Mouse (Mus musculus) erythroid progenitor cell, adult 5-6 weeks (primary cell): ENCODE data around the gene Dhx37. TPM values are rescaled to one million over a fixed set of nuclear protein-coding genes. Genes with fewer than 3 reads are reported as not detected.
"Not testable (repeated sequence)": the region's sequence is repeated elsewhere in the genome, so short reads cannot be mapped to it uniquely, and the experiment has no call there.

ENCODE experiments used
- ATAC-seq: replicated peaks from 2 replicates; pipeline ENCODE4 v1.8.0; 2016; ENCODE audit warnings: moderate number of reproducible peaks, mild to moderate bottlenecking, moderate TSS enrichment, inconsistent platforms; ENCODE audit not compliant: poor library complexity, low FRiP score, severe bottlenecking
- total RNA-seq, 2 experiments: library from RNA; stranded (forward) in 1 of 2; stranded (reverse) in 1 of 2; fragments of 150-400 nt in 1 of 2; fragments of 186-747, 209-891 nt in 1 of 2; gene quantifications; 2 replicates each; pipeline versions ENCODE4 v1.2.3 to v1.2.4; 2015 to 2017; ENCODE audit warnings: low replicate concordance in 2 of 2

Gene Dhx37
- total RNA-seq, 2 experiments from 2014 or later, result 3.6 to 5.0 TPM

- peak; percentile 27 for ATAC-seq
These were observed 41.3 kb downstream of the Dhx37 start for GRCm38 (mm10) chr5:125392618-125392976.

DNA sequence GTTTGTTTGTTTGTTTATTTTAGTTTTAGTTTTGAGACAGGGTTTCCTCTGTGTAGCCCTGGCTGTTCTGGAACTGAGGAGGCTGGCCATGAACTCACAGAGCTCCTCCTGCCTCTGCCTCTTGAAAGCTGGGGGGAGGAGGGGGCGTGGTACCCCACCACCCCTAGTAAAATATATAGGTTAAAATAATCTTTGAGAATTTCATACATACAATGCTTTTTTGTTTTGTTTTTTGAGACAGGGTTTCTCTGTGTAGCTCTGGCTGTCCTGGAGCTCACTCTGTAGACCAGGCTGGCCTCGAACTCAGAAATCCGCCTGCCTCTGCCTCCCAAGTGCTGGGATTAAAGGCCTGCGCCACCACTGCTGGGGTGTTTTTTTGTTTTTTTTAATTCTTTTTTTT is 41.7 kb downstream of the Dhx37 start:
- not testable (repeated sequence) for ATAC-seq

DNA sequence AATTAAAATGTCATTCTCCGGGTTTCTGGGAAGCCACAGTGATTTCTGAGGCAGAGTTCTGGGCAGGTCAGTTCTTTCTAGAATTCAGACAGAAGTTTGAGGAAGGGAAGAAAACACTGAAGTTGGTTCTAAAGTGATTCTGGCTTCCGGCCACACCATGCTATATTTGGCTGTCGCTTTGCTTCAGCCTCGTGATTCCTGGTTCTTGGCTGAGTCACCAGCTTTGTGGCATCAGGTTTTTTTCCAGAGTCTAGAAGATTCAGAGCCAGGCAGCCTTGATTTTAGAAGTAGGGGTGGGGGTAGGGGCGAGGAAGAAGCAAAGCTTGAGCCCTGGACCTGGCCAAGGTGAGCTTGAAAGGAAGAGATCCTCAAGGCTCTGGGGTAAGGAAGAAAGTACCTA is 42.3 kb downstream of the Dhx37 start:
- ATAC-seq, result no peak

DNA sequence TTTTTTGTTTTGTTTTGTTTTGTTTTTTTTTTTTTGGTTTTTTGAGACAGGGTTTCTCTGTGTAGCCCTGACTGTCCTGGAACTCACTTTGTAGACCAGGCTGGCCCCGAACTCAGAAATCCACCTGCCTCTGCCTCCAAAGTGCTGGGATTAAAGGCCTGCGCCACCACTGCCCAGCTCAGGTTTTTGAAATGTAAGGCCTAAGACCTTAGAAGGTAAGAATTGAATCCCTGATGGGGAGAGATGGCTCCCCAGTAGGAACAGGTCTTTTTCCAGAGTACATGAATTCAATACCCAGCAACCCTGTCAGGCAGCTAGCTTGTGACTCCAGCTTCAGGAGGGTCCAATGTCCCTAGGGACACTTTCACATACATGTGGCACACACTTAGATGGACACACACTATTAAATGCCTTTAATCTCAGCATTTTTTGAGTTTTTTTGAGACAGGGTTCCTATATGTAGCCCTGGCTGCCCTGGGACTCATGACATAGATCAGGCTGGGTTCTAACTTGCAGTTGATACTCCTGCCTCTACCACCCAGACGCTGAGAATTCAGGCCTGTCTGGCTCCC is 42.9 kb downstream of the Dhx37 start:
- no peak for ATAC-seq

DNA sequence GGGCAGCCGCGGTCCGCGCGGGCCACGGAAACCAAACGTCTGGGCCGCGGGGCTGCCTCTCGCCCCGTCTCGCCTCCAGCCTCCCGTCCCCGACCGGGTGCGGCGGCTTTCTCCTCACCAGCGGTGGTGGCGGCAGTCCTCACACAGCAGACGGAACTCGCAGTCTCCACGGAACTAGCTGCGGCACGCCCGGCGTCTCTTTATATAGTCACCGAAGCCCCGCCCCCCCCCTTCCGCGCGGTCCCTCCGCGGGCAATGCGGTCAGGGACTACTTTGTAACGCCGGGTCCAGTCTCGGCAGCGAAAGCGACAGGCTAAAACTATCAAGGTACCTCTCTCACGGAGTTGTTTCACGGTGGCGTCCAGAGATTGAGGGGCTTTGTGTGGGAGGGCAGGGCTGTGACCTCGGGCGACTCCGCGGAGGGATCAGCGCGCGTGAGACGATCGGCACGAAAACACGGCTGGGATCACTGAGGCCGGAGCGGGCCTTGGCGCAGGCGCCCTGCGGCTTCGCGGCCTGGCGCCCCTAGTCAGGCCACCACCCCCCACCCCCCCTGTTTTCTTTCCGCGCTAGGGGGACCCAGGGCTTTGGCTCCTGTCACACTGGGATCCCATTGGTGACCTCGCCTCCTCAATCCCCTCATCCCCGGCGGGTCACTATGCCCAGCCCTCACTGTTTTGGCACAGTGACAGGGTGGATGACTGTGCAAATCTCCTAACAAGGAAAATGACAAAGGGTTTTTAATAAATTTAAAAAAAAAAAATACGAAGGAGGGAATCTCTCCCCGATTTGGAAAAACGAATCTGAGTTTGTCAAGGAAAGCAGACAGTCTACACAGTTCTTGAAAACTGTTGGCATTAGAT is 44.1 kb downstream of the Dhx37 start, which contains the start of gene Ubc:
Gene Ubc, minus strand, starts transcription at position 624 of the 863 bp plus-strand sequence.
- peak; percentile 61 for ATAC-seq

DNA sequence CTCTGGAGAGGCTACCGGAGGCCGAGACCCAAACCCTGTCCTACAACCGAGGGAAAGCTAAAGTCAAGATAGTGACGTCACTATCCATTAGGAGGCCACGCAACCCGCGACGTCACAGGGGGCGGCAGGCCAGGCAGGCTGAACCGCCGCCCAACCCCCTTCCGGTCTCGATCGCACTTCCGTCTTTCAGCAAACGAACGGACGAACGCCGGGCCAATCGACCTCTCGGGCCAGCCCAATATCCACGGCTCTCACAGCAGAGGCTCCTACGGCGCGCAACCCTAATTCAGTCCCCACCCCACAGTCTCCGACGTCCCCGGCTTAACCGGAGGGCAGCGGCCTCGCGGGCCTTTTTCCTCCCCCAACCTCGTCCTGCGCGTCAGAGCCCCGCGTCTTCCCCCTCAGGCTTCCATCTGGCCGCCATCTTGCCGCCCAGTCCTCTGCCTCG is 44.8 kb downstream of the Dhx37 start, which contains the start of gene Gm10382:
Gene Gm10382, plus strand, starts transcription at position 192 of the 448 bp plus-strand sequence.
- ATAC-seq, result peak; percentile 65

DNA sequence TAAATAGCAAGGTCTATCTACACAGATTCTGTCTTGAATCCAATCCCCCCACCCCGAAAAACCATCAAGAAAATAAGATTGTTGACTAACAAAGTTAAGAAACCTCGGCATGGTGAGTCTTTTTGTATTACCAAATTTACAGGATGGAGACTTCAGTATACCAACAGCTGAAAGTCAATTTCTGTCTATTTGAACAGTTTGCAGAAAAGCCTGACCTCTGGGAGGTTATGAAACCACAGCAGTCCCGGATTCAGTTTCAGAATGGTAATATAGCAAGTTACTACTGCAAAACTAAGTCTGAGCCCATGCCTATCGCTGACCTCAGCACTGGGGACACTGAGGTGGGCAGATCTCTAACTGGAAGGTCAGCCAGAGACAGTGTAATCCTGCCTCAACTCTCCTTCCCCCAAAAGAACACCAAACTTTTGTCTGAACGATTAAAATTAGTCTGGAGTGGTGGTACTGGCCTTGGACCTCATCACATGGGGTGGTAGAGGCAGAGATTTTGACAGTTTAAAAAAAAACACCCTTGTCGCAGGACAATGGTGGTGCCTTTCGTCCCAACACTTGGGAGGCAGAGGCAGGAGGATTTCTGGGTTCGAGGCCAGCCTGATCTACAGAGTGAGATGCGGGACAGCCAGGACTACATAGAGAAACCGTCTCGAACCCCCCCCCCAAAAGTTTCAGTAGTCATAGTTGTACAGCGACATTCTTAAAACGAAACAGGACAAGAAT is 45.4 kb downstream of the Dhx37 start:
- ATAC-seq, result no peak

- not testable (repeated sequence) for ATAC-seq
These were observed 46.6 kb downstream of the Dhx37 start for GRCm38 (mm10) chr5:125387295-125387694.

DNA sequence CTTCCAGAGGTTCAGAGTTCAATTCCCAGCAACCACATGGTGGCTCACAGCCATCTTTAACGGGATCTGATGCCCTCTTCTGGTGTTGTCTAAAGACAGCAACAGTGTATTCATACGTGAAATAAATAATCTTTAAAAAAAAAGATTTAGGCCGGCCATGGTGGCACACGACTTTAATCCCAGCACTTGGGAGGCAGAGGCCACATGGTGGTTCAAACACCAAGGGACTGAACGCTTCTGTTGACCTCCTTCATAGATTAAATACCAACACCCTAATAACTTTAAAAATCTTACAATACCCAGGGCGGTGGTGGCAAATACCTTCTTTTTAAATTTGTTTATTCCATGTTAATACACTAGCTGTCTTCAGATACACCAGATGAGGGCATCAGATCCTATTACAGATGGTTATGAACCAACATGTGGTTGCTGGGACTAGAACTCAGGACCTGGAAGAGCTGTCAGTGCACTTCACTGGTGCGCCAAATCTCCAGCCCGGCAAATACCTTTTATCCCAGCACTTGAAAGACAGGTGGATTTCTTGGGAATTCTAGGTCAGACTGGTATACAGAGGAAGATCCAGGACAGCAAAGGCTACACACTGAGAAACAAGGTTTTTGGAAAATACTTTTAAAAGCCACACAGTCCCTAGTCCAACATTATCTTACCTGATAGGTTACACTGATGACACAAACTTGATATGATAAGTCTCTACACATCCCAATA is 48.5 kb downstream of the Dhx37 start:
- no peak for ATAC-seq

DNA sequence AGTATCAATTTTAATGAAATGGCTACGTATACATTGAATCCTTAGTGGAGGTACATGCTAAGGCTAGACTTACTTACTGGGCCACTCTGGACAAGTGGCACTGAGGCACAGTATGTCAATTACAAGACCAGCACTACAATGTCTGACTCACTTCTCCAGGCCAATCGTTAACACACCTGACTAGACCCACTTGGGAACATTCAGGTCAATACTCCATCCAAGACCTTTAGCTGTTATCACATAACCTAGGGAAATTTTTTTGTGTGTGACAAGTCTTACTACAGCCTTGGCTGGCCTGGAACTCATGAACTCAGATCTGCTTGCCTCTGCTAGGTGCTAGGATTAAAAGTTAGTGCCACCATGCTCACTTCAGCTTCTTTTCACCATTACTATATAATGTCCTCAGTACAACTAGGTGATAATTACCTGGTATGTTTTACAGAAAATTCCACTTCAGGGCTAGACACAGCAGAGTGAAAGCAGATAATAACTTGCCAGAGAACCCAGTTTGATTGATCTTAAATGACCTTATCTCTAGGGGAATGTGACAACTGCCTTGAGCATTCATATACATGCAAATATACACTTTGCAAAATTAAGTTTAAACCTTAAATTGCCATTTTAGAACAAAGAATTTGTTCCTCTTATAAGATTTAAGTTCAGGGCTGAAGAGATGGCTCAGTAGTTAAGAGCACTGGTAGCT is 49.3 kb downstream of the Dhx37 start:
- ATAC-seq, result no peak

GRCm38 (mm10) chr5:125383637-125384420 is 50.1 kb downstream of the Dhx37 start:
- ATAC-seq, result no peak

DNA sequence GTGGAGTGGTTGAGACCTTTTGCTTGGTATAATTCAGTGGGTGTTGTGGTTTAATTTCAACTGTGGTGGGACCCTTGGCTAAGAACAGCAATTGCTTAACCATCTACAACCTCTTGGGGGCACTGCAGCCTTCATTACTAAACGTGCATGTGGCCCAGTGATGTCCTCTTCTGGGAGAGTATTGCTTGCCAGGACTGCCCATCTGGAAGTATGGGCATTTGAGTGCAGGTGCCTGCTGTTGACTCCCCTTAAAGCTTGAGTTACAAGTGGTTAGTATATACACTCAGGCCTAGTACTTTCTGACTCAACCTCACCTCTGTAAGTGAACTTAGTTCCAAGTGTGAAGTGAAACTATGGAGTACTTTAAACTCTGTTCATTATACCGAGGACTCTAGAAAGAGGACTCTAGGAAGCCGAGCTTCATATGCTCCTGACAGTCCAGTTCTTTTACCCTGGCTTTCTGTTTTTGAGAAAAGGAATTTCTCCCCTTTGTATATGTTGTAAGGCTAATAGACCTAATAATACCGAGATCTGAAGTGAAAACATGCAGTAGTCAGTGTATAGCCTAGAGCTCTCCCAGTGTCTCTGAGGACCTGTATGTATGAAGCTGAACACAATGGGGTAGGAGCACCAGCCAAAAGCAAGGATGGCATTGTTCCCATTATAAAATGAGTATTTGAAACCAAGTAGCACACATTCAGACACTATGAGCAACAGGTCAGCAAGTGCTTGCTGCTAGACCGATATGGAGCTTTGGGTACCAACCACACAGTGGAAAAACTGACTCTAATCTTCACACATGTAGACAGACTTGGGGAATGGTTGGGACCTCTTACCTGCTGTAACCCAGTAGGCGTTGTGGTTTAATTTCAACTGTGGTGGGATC is 51.0 kb downstream of the Dhx37 start:
- peak; percentile 64 for ATAC-seq

- ATAC-seq, result 0 out of 2 replicates have a peak, but pooled peaks have one; percentile 11
These were observed 51.8 kb downstream of the Dhx37 start for GRCm38 (mm10) chr5:125381954-125382672.

DNA sequence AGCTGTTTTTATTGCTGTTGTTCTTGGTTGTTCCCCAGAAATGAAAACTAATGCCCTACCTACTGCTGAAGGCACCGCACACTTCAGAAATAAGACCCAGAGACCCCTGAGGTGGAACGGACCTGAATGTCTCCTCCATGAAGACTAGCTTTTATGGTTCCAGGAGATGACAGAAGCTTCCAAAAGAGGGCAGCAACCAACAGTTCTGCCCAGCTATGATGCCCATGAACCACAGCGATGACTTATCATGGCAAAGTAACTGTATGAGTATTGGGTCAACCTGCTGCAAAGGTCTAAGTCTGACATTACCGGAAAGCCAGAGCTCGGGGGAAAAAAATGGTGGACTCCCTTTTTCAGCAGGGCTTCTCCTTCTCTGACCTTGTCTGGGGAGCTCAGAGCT is 55.0 kb downstream of the Dhx37 start:
- no peak for ATAC-seq

- ATAC-seq, result no peak
These were observed 56.7 kb downstream of the Dhx37 start for GRCm38 (mm10) chr5:125377214-125377613.

- no peak for ATAC-seq
These were observed 58.0 kb downstream of the Dhx37 start for GRCm38 (mm10) chr5:125375871-125376270.

DNA sequence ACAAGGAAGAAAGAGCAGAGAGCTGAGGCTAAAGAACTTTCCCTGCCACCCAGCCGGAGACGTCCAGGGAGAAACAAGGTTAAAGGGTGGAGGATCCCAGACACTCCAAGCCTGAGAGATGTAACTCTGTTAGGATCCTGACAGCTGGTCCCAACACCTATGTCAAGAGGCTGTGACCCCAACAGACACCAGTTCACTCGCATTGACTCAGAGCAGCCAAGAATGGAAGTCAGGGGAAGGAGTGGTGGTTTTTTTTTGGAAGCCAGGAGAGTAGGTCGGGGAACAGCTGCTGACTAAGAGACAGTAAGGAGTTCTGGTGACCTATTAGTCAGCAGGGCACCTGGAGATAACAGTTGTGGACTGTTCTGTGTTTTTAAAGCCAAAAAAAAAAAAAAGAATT is 61.9 kb downstream of the Dhx37 start:
- no peak for ATAC-seq
